Mouse (Mus musculus): ENCODE results near the gene Hmgxb4. TPM values are rescaled to one million over a fixed set of nuclear protein-coding genes. Genes with fewer than 3 reads are reported as not detected.

The Hmgxb4 gene
- polyA plus RNA-seq, 1 experiment from 2014 or later: 22.2 TPM

DNA sequence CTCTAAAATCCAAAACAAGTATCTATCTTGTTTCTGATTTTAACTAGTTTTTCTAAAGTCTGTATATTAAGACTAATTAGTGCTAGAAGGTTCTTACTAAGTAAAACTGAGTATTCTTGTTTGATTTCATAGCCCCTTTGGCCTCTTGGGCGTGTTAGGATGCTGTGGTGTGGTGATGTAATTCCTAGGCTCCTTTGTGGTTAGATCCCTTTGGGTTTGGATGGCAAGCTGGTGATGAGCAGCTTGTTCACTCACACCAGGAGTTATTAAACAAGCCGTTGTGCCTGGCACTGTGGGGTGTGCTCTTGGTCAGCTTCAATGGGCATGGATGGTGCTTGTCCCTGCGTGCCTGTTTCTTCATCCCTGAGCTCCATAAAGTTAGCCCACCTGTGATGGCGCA, 60.2 kb downstream of the Hmgxb4 start:
- 82% methylated on average over 4 of the region's 4 CpGs for WGBS
- Histone ChIP-seq H3K27ac (ENCODE audit: low read length) (no peak overlapping the region), H3K4me2 (ENCODE audit: low read depth, low read length) (no peak overlapping the region), H3K9ac (ENCODE audit: low read length) (no peak overlapping the region), H3K27me3 (ENCODE audit: control insufficient read depth, insufficient read depth, low read length) (no peaks in the 10 kb centered on the region), H3K9me3 (replicated peaks; ENCODE audit: control insufficient read depth, low read length) (no peaks in the 10 kb centered on the region), H3K4me1 (ENCODE audit: control insufficient read depth, insufficient read depth, low read length) (no peaks in the 10 kb centered on the region), H3K4me3 (replicated peaks; ENCODE audit: low read length) (no peak overlapping the region), H3K36me3 (ENCODE audit: control insufficient read depth, insufficient read depth, low read length) (no peaks in the 10 kb centered on the region)
- no peak for ATAC-seq (ENCODE audit: insufficient read depth, low FRiP score)

DNA sequence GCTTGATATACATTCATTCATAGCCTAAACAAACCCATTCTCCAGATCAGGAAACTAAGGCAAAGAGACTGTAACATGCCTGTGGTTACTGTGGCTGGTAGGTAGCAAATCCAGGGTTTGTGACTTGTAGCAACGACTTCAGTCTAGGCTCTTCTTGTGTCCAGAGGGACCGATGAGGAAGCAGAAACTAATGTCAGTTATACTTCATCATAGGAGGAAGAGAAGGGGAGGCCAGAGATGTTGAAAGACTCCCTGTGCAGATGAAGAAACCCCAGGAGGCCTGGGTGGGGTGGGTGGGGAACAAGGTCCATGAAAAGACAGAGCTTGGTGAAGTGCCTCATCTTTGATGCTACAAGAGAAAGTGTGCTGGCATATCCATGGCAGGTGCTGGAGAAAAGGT, 62.5 kb downstream of the Hmgxb4 start:
- no peaks in the 10 kb centered on the region for H3K36me3 ChIP-seq (ENCODE audit: control insufficient read depth, insufficient read depth, low read length)
- ATAC-seq (ENCODE audit: insufficient read depth, low FRiP score): no peak
- no peak overlapping the region for H3K4me3 ChIP-seq (replicated peaks; ENCODE audit: low read length)
- 83% methylated on average over 2 of the region's 2 CpGs for WGBS
- H3K9ac ChIP-seq (ENCODE audit: low read length): no peak overlapping the region
- H3K27ac ChIP-seq (ENCODE audit: low read length): no peak overlapping the region
- H3K4me2 ChIP-seq (ENCODE audit: low read depth, low read length): no peak overlapping the region
- no peaks in the 10 kb centered on the region for H3K27me3 ChIP-seq (ENCODE audit: control insufficient read depth, insufficient read depth, low read length)
- H3K4me1 ChIP-seq (ENCODE audit: control insufficient read depth, insufficient read depth, low read length): no peaks in the 10 kb centered on the region
- no peaks in the 10 kb centered on the region for H3K9me3 ChIP-seq (replicated peaks; ENCODE audit: control insufficient read depth, low read length)

- no peak for ATAC-seq (ENCODE audit: insufficient read depth, low FRiP score)
- Histone ChIP-seq H3K4me3 (replicated peaks; ENCODE audit: low read length) (no peak overlapping the region), H3K36me3 (ENCODE audit: control insufficient read depth, insufficient read depth, low read length) (no peaks in the 10 kb centered on the region), H3K27me3 (ENCODE audit: control insufficient read depth, insufficient read depth, low read length) (no peaks in the 10 kb centered on the region), H3K9ac (ENCODE audit: low read length) (no peak overlapping the region), H3K27ac (ENCODE audit: low read length) (no peak overlapping the region), H3K4me2 (ENCODE audit: low read depth, low read length) (no peak overlapping the region), H3K9me3 (replicated peaks; ENCODE audit: control insufficient read depth, low read length) (no peaks in the 10 kb centered on the region), H3K4me1 (ENCODE audit: control insufficient read depth, insufficient read depth, low read length) (no peaks in the 10 kb centered on the region)
- 69% methylated on average over 6 of the region's 6 CpGs for WGBS
These were observed 66.9 kb downstream of the Hmgxb4 start for GRCm38 (mm10) chr8:75060022-75060421.

DNA sequence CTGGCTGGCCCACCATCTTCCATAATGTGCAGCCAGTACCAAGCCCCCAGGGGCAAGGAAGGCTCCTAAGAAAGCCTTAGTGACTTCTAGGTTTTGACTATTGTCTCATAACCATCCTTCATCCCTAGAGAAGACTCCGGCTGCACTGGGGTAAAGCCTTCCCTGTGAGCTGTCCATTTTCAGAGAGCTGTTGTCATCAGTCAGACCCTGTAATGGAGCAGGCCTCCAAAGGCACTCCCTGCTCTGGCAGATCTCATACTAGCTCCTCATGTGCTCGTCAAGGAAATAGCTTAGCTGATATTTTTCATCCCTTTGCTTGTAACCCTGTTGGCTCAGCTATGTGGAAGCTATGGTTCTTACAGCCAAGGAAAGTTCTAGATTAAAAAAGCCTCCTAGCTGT, 67.7 kb downstream of the Hmgxb4 start:
- no peak overlapping the region for H3K4me2 ChIP-seq (ENCODE audit: low read depth, low read length)
- no peaks in the 10 kb centered on the region for H3K9me3 ChIP-seq (replicated peaks; ENCODE audit: control insufficient read depth, low read length)
- WGBS: 67% methylated on average over 2 of the region's 2 CpGs
- H3K4me1 ChIP-seq (ENCODE audit: control insufficient read depth, insufficient read depth, low read length): no peaks in the 10 kb centered on the region
- no peak overlapping the region for H3K27ac ChIP-seq (ENCODE audit: low read length)
- no peak for ATAC-seq (ENCODE audit: insufficient read depth, low FRiP score)
- H3K36me3 ChIP-seq (ENCODE audit: control insufficient read depth, insufficient read depth, low read length): no peaks in the 10 kb centered on the region
- H3K9ac ChIP-seq (ENCODE audit: low read length): no peak overlapping the region
- H3K27me3 ChIP-seq (ENCODE audit: control insufficient read depth, insufficient read depth, low read length): no peaks in the 10 kb centered on the region
- no peak overlapping the region for H3K4me3 ChIP-seq (replicated peaks; ENCODE audit: low read length)

GRCm38 (mm10) chr8:75063290-75063689, 70.1 kb downstream of the Hmgxb4 start:
- ATAC-seq (ENCODE audit: insufficient read depth, low FRiP score): no peak
- 64% methylated on average over 3 of the region's 3 CpGs for WGBS
- no peak overlapping the region for H3K9ac ChIP-seq (ENCODE audit: low read length)
- H3K36me3 ChIP-seq (ENCODE audit: control insufficient read depth, insufficient read depth, low read length): no peaks in the 10 kb centered on the region
- H3K4me2 ChIP-seq (ENCODE audit: low read depth, low read length): no peak overlapping the region
- no peak overlapping the region for H3K27ac ChIP-seq (ENCODE audit: low read length)
- H3K27me3 ChIP-seq (ENCODE audit: control insufficient read depth, insufficient read depth, low read length): no peaks in the 10 kb centered on the region
- H3K4me3 ChIP-seq (replicated peaks; ENCODE audit: low read length): no peak overlapping the region
- H3K4me1 ChIP-seq (ENCODE audit: control insufficient read depth, insufficient read depth, low read length): no peaks in the 10 kb centered on the region
- no peaks in the 10 kb centered on the region for H3K9me3 ChIP-seq (replicated peaks; ENCODE audit: control insufficient read depth, low read length)

- Histone ChIP-seq H3K27me3 (ENCODE audit: control insufficient read depth, insufficient read depth, low read length) (no peaks in the 10 kb centered on the region), H3K27ac (ENCODE audit: low read length) (no peak overlapping the region), H3K4me2 (ENCODE audit: low read depth, low read length) (no peak overlapping the region), H3K9me3 (replicated peaks; ENCODE audit: control insufficient read depth, low read length) (no peaks in the 10 kb centered on the region), H3K4me1 (ENCODE audit: control insufficient read depth, insufficient read depth, low read length) (no peaks in the 10 kb centered on the region), H3K9ac (ENCODE audit: low read length) (no peak overlapping the region), H3K36me3 (ENCODE audit: control insufficient read depth, insufficient read depth, low read length) (no peaks in the 10 kb centered on the region), H3K4me3 (replicated peaks; ENCODE audit: low read length) (no peak overlapping the region)
- no peak for ATAC-seq (ENCODE audit: insufficient read depth, low FRiP score)
- 88% methylated on average over 3 of the region's 3 CpGs for WGBS
These were observed 71.6 kb downstream of the Hmgxb4 start for GRCm38 (mm10) chr8:75064790-75065189.

GRCm38 (mm10) chr8:75067287-75067686, 74.1 kb downstream of the Hmgxb4 start:
- no peak for ATAC-seq (ENCODE audit: insufficient read depth, low FRiP score)
- no peak overlapping the region for H3K9ac ChIP-seq (ENCODE audit: low read length)
- WGBS: 72% methylated on average over 6 of the region's 6 CpGs
- H3K27me3 ChIP-seq (ENCODE audit: control insufficient read depth, insufficient read depth, low read length): no peaks in the 10 kb centered on the region
- no peak overlapping the region for H3K4me3 ChIP-seq (replicated peaks; ENCODE audit: low read length)
- no peaks in the 10 kb centered on the region for H3K36me3 ChIP-seq (ENCODE audit: control insufficient read depth, insufficient read depth, low read length)
- no peaks in the 10 kb centered on the region for H3K4me1 ChIP-seq (ENCODE audit: control insufficient read depth, insufficient read depth, low read length)
- no peaks in the 10 kb centered on the region for H3K9me3 ChIP-seq (replicated peaks; ENCODE audit: control insufficient read depth, low read length)
- no peak overlapping the region for H3K4me2 ChIP-seq (ENCODE audit: low read depth, low read length)
- H3K27ac ChIP-seq (ENCODE audit: low read length): no peak overlapping the region

GRCm38 (mm10) chr8:75070297-75070696, 77.1 kb downstream of the Hmgxb4 start:
- ATAC-seq (ENCODE audit: insufficient read depth, low FRiP score): no peak

GRCm38 (mm10) chr8:75071627-75072346, 78.6 kb downstream of the Hmgxb4 start:
- peak; percentile 86 for ATAC-seq (ENCODE audit: insufficient read depth, low FRiP score)
- WGBS: 24% methylated on average over 4 of the region's 4 CpGs

More at GRCm38 (mm10) chr8:75070297-75070696, 77.1 kb downstream of the Hmgxb4 start:
- no peaks in the 10 kb centered on the region for H3K27me3 ChIP-seq (ENCODE audit: control insufficient read depth, insufficient read depth, low read length)
- 89% methylated on average over 1 of the region's 1 CpGs for whole genome bisulfite sequencing
- no peaks in the 10 kb centered on the region for H3K4me1 ChIP-seq (ENCODE audit: control insufficient read depth, insufficient read depth, low read length)
- H3K9me3 ChIP-seq (replicated peaks; ENCODE audit: control insufficient read depth, low read length): no peaks in the 10 kb centered on the region
- no peak overlapping the region for H3K27ac ChIP-seq (ENCODE audit: low read length)
- H3K4me2 ChIP-seq (ENCODE audit: low read depth, low read length): no peak overlapping the region
- H3K9ac ChIP-seq (ENCODE audit: low read length): no peak overlapping the region
- H3K36me3 ChIP-seq (ENCODE audit: control insufficient read depth, insufficient read depth, low read length): no peaks in the 10 kb centered on the region
- H3K4me3 ChIP-seq (replicated peaks; ENCODE audit: low read length): no peak overlapping the region

More at GRCm38 (mm10) chr8:75071627-75072346, 78.6 kb downstream of the Hmgxb4 start:
- H3K4me2 ChIP-seq (ENCODE audit: low read depth, low read length): no peak overlapping the region
- H3K36me3 ChIP-seq (ENCODE audit: control insufficient read depth, insufficient read depth, low read length): no peaks in the 10 kb centered on the region
- no peak overlapping the region for H3K9ac ChIP-seq (ENCODE audit: low read length)
- no peaks in the 10 kb centered on the region for H3K27me3 ChIP-seq (ENCODE audit: control insufficient read depth, insufficient read depth, low read length)
- no peaks in the 10 kb centered on the region for H3K4me1 ChIP-seq (ENCODE audit: control insufficient read depth, insufficient read depth, low read length)
- no peaks in the 10 kb centered on the region for H3K9me3 ChIP-seq (replicated peaks; ENCODE audit: control insufficient read depth, low read length)
- no peak overlapping the region for H3K4me3 ChIP-seq (replicated peaks; ENCODE audit: low read length)
- H3K27ac ChIP-seq (ENCODE audit: low read length): no peak overlapping the region

All from stomach, embryonic 16.5 days (tissue).